Mouse (Mus musculus) gastrocnemius, postnatal 10 days (tissue): ENCODE data around the gene Cldn16. TPM values are rescaled to one million over a fixed set of nuclear protein-coding genes. Genes with fewer than 3 reads are reported as not detected.

Experiments used
- total RNA-seq, 2 experiments: library from RNA; stranded (reverse); gene quantifications; 2 replicates each; pipeline ENCODE4 v1.2.3; 2021

Gene Cldn16
- total RNA-seq, 2 experiments from 2014 or later: not detected

Other genes with a start within 250 kb of the Cldn16 start
- gene Cldn1, start 91.3 kb upstream of the Cldn16 start, total RNA-seq: 1 to 10 TPM; 5.9 to 6.3 TPM
- not detected for gene Tmem207, start 63.6 kb downstream of the Cldn16 start, total RNA-seq
- 1 to 10 TPM; 4.8 to 5.3 TPM for gene Il1rap, start 118.6 kb downstream of the Cldn16 start, total RNA-seq